Mouse (Mus musculus) right cerebral cortex, postnatal 25 days (tissue): ENCODE results near the gene Elf2.

Experiments used
- DNase-seq: peaks from one replicate; pipeline ENCODE4 v3.0.0; 2022

Gene Elf2

DNA sequence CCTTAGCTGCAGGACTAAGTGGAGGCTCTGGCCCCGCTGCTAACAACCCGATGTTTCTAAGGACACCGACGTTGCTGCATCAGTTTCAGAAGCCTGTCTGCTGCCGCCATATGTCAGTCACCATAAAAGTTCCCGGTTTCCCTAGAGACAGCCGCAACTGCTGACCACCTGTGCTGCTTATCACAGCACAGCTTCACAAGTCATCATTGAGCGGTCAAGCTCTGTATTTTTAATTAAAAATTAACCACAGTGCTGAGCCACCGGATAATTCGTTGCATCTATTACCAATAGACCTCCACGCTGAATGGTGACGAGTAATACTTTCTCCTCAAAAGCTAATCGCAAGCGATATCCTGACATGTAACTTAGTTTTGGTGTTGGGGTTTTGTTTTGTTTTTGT, 135.6 kb downstream of the Elf2 start:
- no peak for DNase-seq

GRCm38 (mm10) chr3:51204441-51204840, 136.0 kb downstream of the Elf2 start:
- no peak for DNase-seq

- DNase-seq, result no peak
Measured at GRCm38 (mm10) chr3:51203906-51204305, 136.6 kb downstream of the Elf2 start.
